Mouse (Mus musculus) intestine, embryonic 16.5 days (tissue): Measurements from ENCODE around the gene Ccdc162. TPM values are rescaled to one million over a fixed set of nuclear protein-coding genes. Genes with fewer than 3 reads are reported as not detected.
A peak's percentile ranks its signal among the peaks of the same experiment; 100 is the strongest.

Experiments
- ATAC-seq: fragments of 200-750 bp; cut with Nextera tagmentation; 2 replicates; pipeline ENCODE4 v1.8.0; 2017; ENCODE audit warnings: moderate TSS enrichment, moderate library complexity
- H3K27ac ChIP-seq: fragments of 300-500 bp; sonication (generic); 2 replicates; pipeline ENCODE4 v1.5.1; 2014; ENCODE audit warnings: mild to moderate bottlenecking, low read length
- H3K27me3 ChIP-seq: fragments of 300-500 bp; sonication (generic); replicated peaks from 2 replicates; pipeline ENCODE4 v1.6.1; 2014; ENCODE audit warnings: low read length, control low read depth, mixed read lengths; ENCODE audit not compliant: control insufficient read depth, insufficient read depth
- H3K36me3 ChIP-seq: fragments of 300-500 bp; sonication (generic); 2 replicates; pipeline ENCODE4 v1.6.1; 2014; ENCODE audit warnings: low read length, control low read depth; ENCODE audit not compliant: control insufficient read depth, insufficient read depth
- H3K4me1 ChIP-seq: fragments of 300-500 bp; sonication (generic); 2 replicates; pipeline ENCODE4 v1.6.1; 2014; ENCODE audit warnings: low read length, control low read depth, mixed read lengths; ENCODE audit not compliant: control insufficient read depth, insufficient read depth
- H3K4me2 ChIP-seq: fragments of 300-500 bp; sonication (generic); 2 replicates; pipeline ENCODE4 v1.6.1; 2014; ENCODE audit warnings: low read depth, low read length, control low read depth
- H3K4me3 ChIP-seq: fragments of 300-500 bp; sonication (generic); 2 replicates; pipeline ENCODE4 v1.5.1; 2014; ENCODE audit warnings: mild to moderate bottlenecking, low read length
- H3K9ac ChIP-seq: fragments of 300-500 bp; sonication (generic); 2 replicates; pipeline ENCODE4 v1.6.1; 2014; ENCODE audit warnings: low read depth, low read length
- H3K9me3 ChIP-seq: fragments of 300-500 bp; sonication (generic); 2 replicates; pipeline ENCODE4 v1.6.1; 2016; ENCODE audit warnings: low read length, control low read depth; ENCODE audit not compliant: control insufficient read depth
- WGBS: fragments of 180-500 bp; shearing (Covaris S2); extraction: QIAGEN DNeasy Blood & Tissue Kit; methylation state at CpG from one replicate; pipeline ENCODE4 v1.1.7; 2014; 5-methylcytosine and 5-hydroxymethylcytosine counted together
- polyA plus RNA-seq: library from polyadenylated mRNA; unstranded; fragments of >200 nt; fragmentation: Nextera tagmentation; extraction: Ambion mirVana; gene quantifications from 2 replicates; pipeline ENCODE4 v1.2.1, GENCODE M21; 2015

The Ccdc162 gene
- polyA plus RNA-seq, 1 experiment from 2014 or later, result 1.0 TPM

DNA sequence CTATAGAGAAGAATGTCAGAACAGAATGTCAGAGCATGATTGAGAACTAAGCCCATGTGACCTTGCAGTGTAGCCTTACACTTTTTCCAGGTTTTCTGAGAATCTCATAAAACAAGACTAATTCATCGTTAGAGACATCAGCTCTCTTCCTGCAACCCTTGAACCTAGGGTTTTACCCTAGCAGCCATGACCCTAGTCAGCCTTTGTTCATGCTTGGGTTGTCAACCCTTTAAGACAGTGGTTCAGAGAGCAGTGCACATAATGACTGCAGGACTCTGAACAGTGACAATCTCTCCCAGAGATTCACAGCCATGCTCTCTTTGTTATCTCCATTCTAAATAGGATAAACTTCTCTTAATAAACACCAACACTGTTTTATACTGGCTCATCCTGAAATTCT is 137.9 kb downstream of the Ccdc162 start:
- no peak overlapping the region for H3K9ac ChIP-seq
- H3K27me3 ChIP-seq, result no peaks in the 10 kb centered on the region
- no peak overlapping the region for H3K4me2 ChIP-seq
- 43% methylated on average over 1 of the region's 1 CpGs for WGBS
- no peak overlapping the region for H3K4me3 ChIP-seq
- peaks cover 9% of the 10 kb centered on the region for H3K4me1 ChIP-seq
- no peak for ATAC-seq
- no peaks in the 10 kb centered on the region for H3K36me3 ChIP-seq
- no peak overlapping the region for H3K27ac ChIP-seq
- H3K9me3 ChIP-seq, result no peaks in the 10 kb centered on the region

DNA sequence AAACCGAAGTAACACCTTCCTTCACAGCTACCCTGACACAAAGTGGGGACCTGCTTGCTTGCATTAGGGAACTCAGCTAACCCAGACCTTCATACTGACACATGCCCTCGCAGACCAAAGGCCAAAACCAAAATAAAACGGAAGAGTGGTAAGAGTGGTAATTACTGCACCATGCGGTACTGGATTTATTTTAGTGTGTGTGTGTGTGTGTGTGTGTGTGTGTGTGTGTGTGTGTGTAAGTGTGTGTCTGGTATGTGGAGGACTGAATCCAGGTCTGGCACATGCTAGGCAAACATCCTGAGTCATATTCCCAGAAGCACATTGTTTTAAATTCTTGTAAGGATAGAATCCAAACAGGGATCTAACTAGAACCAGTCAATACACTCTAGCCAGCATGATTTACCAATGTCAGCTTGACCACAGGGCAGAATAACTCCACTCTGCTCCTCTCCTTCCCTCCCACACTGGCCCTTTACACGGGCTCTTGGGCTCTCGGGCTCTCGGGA is 140.1 kb downstream of the Ccdc162 start:
- ATAC-seq, result no peak
- H3K27me3 ChIP-seq, result no peaks in the 10 kb centered on the region
- WGBS, result 88% methylated on average over 7 of the region's 7 CpGs

DNA sequence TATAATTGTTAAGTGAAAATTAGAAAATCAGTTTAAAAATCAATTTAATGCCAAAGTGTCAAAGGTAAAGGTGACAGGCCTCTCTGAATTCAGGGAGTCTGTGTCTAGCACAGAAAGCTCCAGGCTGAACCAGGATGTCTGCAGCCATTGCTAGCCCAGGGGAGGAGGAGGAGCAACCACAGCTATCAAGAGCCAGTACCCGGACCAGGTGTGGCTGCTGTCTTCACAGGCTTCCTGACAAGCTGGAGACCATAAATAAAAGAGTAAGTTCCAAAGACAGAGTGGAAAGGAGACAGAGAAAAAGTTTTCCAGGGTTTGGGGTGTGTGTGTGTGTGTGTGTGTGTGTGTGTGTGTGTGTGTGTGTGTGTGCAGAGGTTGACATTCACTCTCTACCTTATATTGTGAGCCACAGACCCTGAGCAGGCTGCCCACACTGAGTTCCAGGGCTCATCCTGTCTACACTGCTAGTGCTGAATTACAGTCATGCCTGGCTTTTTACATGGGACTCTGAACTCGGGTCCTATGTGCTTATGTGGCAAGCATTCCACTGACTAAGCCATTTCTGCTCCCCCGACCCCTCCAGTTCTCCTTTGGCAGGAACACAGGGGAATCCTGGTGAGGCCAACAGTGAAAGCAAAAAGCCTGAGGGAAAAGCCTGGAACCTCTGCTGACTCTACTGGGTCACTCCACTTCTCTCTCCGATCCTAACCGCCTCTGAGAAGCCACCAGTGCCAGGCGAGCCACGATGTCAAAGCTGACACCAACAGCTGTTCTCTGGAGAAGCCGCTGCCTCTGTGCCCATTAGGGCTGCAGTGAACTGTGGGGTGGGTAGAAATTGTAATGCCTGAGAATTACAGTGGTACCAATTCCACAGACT is 140.7 kb downstream of the Ccdc162 start:
- WGBS, result 59% methylated on average over 8 of the region's 8 CpGs
- Histone ChIP-seq H3K4me1 (peaks cover 20% of the 10 kb centered on the region), H3K27ac (no peak overlapping the region), H3K4me3 (no peak overlapping the region), H3K9me3 (no peaks in the 10 kb centered on the region), H3K9ac (no peak overlapping the region), H3K36me3 (no peaks in the 10 kb centered on the region), H3K4me2 (no peak overlapping the region), H3K27me3 (no peaks in the 10 kb centered on the region)
- no peak for ATAC-seq

More for the DNA sequence above, 140.1 kb downstream of the Ccdc162 start:
- Histone ChIP-seq H3K4me2 (no peak overlapping the region), H3K36me3 (no peaks in the 10 kb centered on the region), H3K27ac (no peak overlapping the region), H3K4me1 (peaks cover 20% of the 10 kb centered on the region), H3K9me3 (no peaks in the 10 kb centered on the region), H3K9ac (no peak overlapping the region), H3K4me3 (no peak overlapping the region)

DNA sequence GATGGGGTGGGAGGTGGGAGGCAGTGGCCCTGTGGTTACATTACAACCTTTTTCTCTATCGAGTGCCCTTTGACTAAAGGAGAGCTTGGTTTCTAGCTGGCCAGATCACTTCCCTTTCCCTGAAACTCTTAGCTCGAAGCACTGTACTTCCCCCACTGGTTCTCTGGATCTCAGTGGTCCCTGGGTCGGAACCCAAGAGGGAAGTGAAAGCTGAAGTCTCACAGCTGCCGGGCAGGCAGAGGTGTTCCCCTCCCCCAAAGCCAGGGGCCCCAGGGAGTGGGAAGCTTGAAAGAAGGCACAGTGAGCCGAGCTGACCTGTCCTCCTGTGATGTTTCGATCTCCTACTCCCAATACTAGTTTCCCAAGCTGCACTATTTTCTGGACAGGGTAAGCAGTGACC is 143.2 kb downstream of the Ccdc162 start:
- no peak for ATAC-seq
- 15% methylated on average over 6 of the region's 6 CpGs for WGBS
- Histone ChIP-seq H3K9ac (no peak overlapping the region), H3K4me3 (no peak overlapping the region), H3K27ac (no peak overlapping the region), H3K36me3 (no peaks in the 10 kb centered on the region), H3K27me3 (no peaks in the 10 kb centered on the region), H3K4me2 (peak overlapping the region; percentile 22; the same call in 1 of the 2 replicates), H3K9me3 (no peaks in the 10 kb centered on the region), H3K4me1 (peaks cover 20% of the 10 kb centered on the region)

DNA sequence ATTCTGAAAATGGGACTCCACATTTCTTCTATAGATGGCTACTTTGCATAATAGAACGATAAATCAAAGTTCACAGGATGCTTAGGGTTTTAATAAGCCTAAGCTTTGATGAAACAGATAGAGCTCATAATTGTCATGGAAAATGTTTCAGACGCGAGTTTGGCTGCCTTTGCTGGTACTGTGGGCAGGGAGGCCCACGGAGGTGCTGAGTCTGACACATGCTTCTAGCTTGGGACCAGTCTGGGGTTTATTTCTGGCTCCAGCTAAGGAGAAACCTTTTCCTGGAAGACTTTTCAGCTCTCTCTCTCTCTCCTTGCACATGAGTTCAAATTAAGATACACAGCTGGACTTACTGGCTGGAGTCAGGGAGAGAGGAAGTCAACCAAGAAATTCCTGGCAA is 144.2 kb downstream of the Ccdc162 start:
- peak; percentile 25; the same call in 1 of the 2 replicates for ATAC-seq
- H3K9me3 ChIP-seq, result no peaks in the 10 kb centered on the region

DNA sequence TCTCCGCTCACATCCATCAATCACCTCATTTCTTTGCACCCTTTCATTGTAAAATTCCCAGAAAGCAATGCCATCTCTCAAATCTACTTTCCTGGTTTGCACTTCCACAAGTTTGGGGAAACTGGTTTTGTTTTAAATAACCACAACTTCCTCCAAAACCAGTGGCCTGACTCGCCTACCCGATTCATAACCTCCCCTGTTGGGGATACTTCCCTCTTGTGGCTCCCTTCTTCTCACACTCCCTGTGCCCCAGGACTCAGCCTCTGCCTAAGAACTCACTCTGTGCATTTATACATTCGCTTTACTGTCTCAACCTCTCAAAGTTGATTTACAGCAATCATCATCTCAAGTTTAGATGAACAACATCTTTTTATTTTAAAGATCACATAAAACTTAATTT is 145.4 kb downstream of the Ccdc162 start:
- Histone ChIP-seq H3K27ac (no peak overlapping the region), H3K4me1 (peaks cover 20% of the 10 kb centered on the region)

More for the DNA sequence above, 144.2 kb downstream of the Ccdc162 start:
- Histone ChIP-seq H3K27ac (peak overlapping the region; percentile 9; the same call in 1 of the 2 replicates), H3K4me2 (no peak overlapping the region), H3K9ac (no peak overlapping the region), H3K4me3 (no peak overlapping the region), H3K27me3 (no peaks in the 10 kb centered on the region), H3K36me3 (no peaks in the 10 kb centered on the region), H3K4me1 (peaks cover 20% of the 10 kb centered on the region)
- 78% methylated on average over 4 of the region's 4 CpGs for WGBS

DNA sequence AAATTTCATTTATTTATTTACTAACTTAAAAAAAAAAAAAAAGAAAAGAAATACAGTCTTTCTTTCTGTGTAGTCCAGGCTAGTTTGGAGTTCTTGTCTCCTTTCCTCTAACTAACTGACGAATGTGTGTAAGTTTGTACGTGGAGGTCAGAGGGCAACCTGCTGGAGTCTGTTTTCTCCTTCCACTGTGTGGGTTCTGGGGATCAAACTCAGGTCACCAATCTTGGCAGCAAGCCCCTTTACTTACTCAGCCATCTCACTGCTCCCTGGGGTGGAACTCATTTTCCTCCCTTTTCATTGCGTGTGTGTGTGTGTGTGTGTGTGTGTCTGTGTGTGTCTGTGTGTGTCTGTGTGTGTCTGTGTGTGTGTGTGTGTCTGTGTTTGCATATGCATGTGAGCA is 148.1 kb downstream of the Ccdc162 start:
- H3K27me3 ChIP-seq, result no peaks in the 10 kb centered on the region
- WGBS, result 33% methylated on average over 3 of the region's 3 CpGs
- H3K4me2 ChIP-seq, result no peak overlapping the region
- no peaks in the 10 kb centered on the region for H3K9me3 ChIP-seq
- H3K4me1 ChIP-seq, result peaks cover 18% of the 10 kb centered on the region
- no peaks in the 10 kb centered on the region for H3K36me3 ChIP-seq
- ATAC-seq, result no peak
- no peak overlapping the region for H3K9ac ChIP-seq
- H3K4me3 ChIP-seq, result no peak overlapping the region
- no peak overlapping the region for H3K27ac ChIP-seq

More for the DNA sequence above, 145.4 kb downstream of the Ccdc162 start:
- H3K27me3 ChIP-seq, result no peaks in the 10 kb centered on the region
- no peak for ATAC-seq
- WGBS, result 80% methylated on average over 4 of the region's 4 CpGs
- no peak overlapping the region for H3K4me2 ChIP-seq
- H3K9ac ChIP-seq, result no peak overlapping the region
- no peak overlapping the region for H3K4me3 ChIP-seq
- no peaks in the 10 kb centered on the region for H3K36me3 ChIP-seq
- no peaks in the 10 kb centered on the region for H3K9me3 ChIP-seq

DNA sequence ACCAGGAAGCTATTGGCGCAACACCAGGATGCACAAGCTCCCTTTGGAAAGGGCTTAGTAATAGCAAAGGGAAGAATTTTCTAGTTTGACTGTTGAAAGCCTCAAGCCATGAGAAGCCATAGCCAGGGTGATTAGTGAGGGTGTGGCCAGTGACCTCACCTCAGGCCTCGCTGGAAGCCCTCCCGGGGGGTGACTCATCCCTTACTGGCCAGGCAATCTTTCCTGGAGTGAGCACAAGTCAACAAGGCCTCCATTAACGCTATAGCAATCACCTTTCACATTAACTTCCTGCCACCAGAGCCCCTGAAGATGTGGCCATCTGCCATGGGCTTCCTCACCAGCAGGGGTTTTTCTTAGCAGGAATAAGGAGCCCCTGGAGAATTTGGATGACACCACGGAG is 151.3 kb downstream of the Ccdc162 start:
- H3K4me2 ChIP-seq, result no peak overlapping the region
- H3K4me3 ChIP-seq, result no peak overlapping the region
- peak; percentile 69; the same call in 1 of the 2 replicates for ATAC-seq
- WGBS, result 23% methylated on average over 5 of the region's 5 CpGs
- no peaks in the 10 kb centered on the region for H3K9me3 ChIP-seq
- H3K4me1 ChIP-seq, result peaks cover 6% of the 10 kb centered on the region
- no peaks in the 10 kb centered on the region for H3K27me3 ChIP-seq
- no peaks in the 10 kb centered on the region for H3K36me3 ChIP-seq
- no peak overlapping the region for H3K27ac ChIP-seq
- H3K9ac ChIP-seq, result no peak overlapping the region

DNA sequence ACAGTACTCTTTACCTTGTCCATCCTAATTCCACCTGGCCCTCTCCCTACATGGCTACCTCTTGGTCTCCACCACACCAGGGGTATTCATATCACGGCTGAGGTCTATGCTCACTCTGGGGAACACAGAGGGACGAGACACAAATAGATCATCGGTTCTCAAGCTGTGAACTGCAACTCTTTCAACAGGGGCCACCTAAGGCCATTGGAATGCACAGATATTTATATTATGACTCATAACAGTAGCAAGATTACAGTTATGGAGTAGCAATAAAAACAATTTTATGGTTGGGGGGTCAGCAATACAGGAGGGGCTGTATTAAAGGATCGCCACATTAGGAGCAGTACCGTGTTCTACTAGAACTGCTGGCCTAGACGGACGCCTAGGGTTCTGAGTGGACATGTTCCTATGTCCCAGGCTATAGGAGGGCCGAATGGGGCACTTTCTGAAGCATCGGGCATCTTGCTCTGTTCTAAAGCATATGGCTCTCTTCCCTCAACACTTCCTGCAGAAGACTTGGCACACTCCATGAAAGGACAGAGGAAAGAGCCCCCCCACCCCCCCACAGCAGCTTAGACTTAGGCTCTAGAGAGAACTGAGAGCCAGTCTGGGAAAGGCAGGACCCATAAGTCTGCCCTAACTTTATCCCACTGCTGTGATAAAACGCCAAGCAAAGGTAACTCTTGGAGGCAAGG is 154.6 kb downstream of the Ccdc162 start:
- Histone ChIP-seq H3K4me2 (no peak overlapping the region), H3K36me3 (no peaks in the 10 kb centered on the region), H3K4me3 (no peak overlapping the region), H3K4me1 (peaks cover 6% of the 10 kb centered on the region), H3K27me3 (no peaks in the 10 kb centered on the region), H3K9me3 (no peaks in the 10 kb centered on the region), H3K27ac (no peak overlapping the region), H3K9ac (no peak overlapping the region)
- no peak for ATAC-seq
- WGBS, result 89% methylated on average over 10 of the region's 10 CpGs
